Mouse (Mus musculus): ENCODE results near the gene Tmtc2. TPM values are rescaled to one million over a fixed set of nuclear protein-coding genes. Genes with fewer than 3 reads are reported as not detected.

Gene Tmtc2
- total RNA-seq, 2 experiments from 2014 or later = 5.2 to 6.3 TPM

GRCm38 (mm10) chr10:105556890-105557572 lies 17.2 kb downstream of the Tmtc2 start:
- DNase-seq = no peak
- intact Hi-C loops (cut with DNase I) = no loop called here

DNA sequence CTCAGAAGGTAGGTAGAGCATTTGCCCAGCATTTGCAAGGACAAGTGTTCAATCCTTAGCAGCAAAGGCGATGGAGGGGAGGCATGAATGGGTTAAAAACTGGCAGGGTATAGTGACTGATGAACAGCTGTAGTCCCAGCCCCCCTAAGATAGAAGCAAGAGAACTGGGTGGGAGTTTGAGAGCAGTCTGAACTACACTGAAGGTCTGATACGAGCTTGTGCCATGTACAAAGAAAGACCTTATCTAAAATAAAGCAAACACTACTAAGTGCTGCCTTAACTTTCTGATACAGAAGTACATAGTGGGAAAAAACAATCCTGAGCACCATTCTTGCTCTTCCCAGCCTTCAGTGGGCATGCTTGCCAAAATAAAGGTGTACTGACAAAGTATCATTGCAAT lies 20.1 kb downstream of the Tmtc2 start:
- no peak for DNase-seq
- intact Hi-C loops (cut with DNase I) = no loop called here

DNA sequence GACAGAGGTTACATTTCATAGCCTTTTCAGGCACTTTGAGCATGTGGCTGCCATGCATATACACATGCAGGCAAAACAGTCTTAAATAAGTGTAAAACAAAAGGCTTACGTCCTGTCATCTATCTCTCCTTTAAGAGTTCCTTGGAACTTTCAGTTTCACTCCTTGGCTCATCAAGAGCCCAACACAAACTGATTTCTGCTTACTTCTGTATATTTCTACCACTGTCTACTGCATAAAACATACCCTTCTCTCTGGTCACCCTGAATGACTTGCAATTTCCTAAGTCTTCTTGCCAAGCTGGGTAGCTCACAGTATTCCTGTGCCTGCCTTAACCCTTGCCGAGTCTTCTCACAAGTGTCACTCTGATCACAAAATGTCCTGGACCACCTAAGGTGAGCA lies 26.2 kb downstream of the Tmtc2 start:
- no peak for DNase-seq
- intact Hi-C loops (cut with DNase I) = no loop called here

DNA sequence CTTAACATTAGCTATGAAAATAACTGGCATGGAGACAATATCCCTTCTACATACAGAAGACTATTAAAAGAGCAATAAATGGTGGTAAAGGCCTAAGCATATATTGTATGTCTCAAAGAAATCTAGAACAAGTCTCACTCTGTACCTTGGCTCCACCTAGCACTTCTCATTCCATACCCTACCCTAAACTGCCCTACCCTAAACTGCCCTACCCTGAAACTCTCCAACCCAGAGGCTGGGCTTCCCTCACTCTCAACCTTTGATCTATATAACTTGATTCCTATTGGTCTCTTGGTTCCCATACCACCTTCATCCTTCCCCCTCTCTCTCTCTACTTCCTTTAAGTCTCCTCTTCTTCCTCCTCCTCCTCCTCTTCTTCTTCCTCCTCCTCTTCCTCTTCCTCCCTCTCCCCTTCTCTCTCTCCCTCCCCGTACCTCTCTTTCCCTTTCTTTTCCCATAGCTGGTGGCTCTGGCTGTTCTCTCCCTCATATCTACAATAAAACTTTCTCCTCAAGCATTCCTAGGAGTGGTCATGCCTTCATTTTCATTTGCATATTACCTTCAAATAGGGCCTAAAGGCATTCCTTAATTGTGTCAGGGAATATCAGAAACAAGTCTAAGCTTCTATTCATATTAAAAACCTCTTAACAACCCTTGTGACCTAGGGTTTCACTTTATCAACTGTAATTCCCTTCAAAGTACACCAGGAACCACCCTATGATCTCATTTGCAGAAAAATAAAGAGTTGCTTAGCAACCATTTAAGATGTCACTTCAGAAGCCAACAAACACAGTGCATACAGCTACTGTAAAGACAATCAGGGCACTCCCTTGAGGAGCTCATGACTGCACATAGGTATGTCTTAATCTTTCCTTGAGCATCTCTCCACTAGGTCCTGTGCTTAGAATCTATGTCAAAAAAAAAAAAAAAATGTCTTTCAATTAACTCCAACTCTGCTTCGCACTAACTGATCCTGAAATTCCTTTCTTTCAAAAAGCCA lies 29.9 kb downstream of the Tmtc2 start:
- intact Hi-C loops (cut with DNase I) = no loop called here
- no peak for DNase-seq

DNA sequence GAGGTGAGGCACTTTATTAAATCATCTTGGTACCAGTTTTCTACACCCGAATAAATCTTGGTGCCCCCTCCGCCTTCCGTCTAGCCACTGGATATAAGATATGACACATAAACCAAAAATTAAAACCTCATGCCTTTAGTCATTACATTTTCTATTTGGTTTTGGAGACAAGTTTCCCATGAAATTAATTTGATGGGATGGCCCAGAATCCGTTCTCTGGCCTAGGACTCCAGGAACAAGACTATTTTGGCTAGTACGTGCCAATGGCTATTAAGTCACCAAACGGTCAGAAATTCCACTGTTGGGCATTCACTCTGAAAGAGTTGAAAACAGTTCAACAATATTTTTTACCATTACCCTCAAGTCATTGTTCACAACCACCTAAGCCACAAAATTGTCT lies 32.2 kb downstream of the Tmtc2 start:
- no peak for DNase-seq
- intact Hi-C loops (cut with DNase I) = no loop called here

DNA sequence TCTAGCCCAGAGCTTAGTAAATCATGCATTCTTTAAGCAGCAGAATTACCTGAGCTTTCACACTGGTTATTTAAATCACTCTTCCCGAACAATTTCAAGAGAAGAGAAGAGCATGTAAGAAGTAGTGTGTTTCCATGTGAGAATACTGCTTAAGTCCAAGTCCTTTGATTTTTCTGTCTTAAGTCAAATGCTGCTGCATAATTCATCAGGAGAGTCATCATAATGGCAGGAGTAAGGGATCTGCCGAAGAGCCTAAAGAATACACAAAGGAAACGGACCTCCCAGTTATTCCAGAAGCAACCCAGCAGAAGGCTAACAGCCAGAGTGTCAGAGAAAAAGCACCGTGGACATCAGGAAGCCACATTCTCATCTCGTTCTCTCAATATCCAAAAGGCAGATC lies 34.6 kb downstream of the Tmtc2 start:
- no peak for DNase-seq

DNA sequence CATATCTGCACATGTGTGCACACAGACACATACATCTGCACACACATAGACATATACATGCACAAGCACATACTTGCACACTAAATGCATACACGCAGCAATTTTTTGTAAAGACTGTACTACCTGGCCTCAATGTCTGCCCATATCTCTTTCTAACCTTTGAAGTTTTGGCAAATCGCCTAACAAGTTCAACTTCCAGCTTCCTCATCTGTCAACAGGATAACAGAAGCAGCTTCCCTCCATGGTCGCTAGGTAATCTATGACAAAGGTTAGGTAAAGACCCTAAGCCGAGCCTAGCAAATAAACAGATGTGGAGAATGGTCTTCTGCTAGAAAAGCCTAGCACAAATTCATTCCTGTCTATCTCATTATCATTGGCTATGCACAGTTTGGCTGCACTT lies 37.3 kb downstream of the Tmtc2 start:
- intact Hi-C loops (cut with DNase I) = no loop called here

More for the DNA sequence above, 34.6 kb downstream of the Tmtc2 start:
- intact Hi-C loops (cut with DNase I) = no loop called here

GRCm38 (mm10) chr10:105535848-105536247 lies 38.4 kb downstream of the Tmtc2 start:
- intact Hi-C loops (cut with DNase I) = no loop called here
- DNase-seq = no peak

More for the DNA sequence above, 37.3 kb downstream of the Tmtc2 start:
- no peak for DNase-seq

DNA sequence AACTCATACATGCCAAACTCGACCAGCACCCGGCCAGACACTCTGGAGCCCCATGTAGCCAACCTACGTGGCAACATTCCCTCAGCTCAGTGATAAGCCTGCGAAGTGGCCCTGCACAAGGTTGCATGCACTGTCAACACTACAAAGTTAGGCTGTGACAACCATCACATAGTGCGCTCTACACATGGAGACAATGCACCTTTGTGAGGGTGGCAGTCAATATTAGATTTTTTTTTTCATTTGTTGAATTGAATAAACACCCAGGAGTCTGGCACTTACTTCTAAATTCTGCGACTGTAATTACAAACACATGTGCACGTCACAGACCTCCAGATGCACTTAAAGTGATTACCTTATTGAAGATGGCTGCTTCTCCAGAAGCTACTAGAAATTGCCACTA lies 41.5 kb downstream of the Tmtc2 start:
- peak; percentile 38 to 43 for DNase-seq
- intact Hi-C loops (cut with DNase I) = no loop called here

- intact Hi-C loops (cut with DNase I) = no loop called here
Measured at GRCm38 (mm10) chr10:105532019-105532525, 42.2 kb downstream of the Tmtc2 start.

DNA sequence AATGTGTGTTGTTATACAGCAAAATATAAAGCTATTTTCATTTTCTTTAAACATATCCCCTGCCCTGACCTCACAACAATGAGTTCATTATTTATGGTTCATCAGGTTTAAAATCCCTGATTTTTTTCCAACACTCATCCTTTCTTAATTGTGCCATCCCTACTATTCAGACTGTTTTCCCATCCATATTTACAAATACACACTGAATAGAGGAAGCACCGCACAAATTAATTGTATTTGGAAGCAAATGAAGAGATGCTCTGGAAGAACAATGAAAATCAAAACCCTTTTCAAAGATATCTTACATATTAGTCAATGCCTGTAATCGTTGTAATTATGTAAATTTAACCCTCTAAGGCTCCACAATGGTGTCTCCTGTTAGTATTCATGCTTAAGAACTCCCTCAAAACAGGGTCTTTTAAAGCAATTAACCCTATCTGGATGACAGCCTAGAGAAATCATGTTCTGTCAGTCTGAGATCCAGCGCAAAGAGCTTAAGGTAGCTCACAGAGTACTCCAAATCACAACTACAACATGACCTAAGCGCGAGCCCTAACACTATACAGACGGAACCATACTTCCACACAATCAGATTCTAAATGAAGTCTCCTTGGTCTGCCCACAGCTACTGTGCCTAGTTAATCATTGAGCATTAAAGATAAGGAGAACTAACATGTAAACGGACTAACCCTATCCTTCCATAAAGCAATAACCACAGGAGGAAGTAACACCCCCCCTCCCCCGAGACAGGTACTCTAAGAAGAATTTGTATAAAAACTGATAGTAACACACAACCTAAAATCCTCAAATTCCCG lies 43.0 kb downstream of the Tmtc2 start:
- intact Hi-C loops (cut with DNase I) = no loop called here
- no peak for DNase-seq

More at GRCm38 (mm10) chr10:105532019-105532525, 42.2 kb downstream of the Tmtc2 start:
- DNase-seq = no peak

GRCm38 (mm10) chr10:105523405-105524088 lies 50.7 kb downstream of the Tmtc2 start:
- intact Hi-C loops (cut with DNase I) = no loop called here
- no peak for DNase-seq

DNA sequence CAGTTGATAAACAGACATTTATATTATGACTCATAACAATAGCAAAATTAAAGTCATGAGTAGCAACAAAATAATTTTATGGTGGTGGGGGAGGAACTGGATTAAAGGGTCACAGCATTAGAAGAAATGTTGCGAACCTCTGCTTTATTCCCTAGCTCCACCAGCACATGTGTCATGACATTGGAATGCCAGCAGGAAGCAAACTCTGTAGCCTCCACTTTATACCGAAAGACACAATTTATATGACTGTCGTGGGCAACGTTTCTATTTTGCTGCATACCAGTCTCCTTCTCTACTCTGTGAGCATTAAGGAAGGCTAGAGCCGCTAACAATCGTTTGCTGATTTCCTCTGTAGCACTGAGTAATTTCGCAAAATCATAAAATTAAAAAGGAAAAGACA lies 51.8 kb downstream of the Tmtc2 start:
- intact Hi-C loops (cut with DNase I) = no loop called here
- no peak for DNase-seq

DNA sequence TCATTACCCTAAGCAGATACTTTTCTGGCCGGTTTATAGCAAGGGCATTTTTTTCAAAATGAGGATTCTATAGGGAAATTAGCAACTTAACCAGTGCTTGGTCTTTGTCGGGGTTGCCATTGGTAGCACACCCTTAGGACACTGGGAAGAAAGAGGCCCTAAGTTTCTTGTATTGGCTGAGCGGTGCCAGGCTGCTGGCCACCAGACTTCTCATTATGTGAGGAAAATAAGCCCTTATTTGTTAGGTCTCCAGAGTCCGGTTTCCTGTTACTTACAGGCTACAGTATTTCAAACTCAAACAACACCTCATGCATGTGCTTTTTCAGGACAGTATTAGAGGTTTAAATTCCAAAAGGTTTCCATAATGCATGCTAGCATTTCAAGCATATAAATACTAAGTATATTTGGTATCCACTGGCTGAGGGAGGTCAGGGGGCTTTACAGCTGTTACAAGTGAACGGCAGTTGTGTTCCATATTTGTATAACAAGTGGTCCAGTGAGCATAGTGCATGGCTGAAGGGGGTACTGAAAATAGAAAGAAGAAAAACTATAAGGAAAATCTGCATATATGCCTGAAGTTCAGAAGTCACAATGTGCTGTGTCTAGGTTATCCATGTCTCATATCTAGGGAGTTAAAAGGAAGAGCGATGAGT lies 55.0 kb downstream of the Tmtc2 start:
- DNase-seq = no peak
- intact Hi-C loops (cut with DNase I) = no loop called here

- DNase-seq = no peak
- intact Hi-C loops (cut with DNase I) = no loop called here
Measured at GRCm38 (mm10) chr10:105518144-105518543, 56.1 kb downstream of the Tmtc2 start.

GRCm38 (mm10) chr10:105513777-105514322 lies 60.4 kb downstream of the Tmtc2 start:
- DNase-seq = no peak
- intact Hi-C loops (cut with DNase I) = no loop called here

GRCm38 (mm10) chr10:105509896-105510272 lies 64.4 kb downstream of the Tmtc2 start:
- DNase-seq = no peak
- intact Hi-C loops (cut with DNase I) = no loop called here

- intact Hi-C loops (cut with DNase I) = no loop called here
- no peak for DNase-seq
Measured at GRCm38 (mm10) chr10:105509146-105509895, 64.9 kb downstream of the Tmtc2 start.

All from heart, postnatal 10 days (tissue).